Mouse (Mus musculus): ENCODE measurements at regions not wholly inside any gene's neighbourhood (a gene's known extent, or its start where the extent isn't known, plus 50 kb on each side); places are given as distances from the start of the nearest gene placed in this dataset.
A peak's percentile ranks its signal among the peaks of the same experiment; 100 is the strongest.

DNA sequence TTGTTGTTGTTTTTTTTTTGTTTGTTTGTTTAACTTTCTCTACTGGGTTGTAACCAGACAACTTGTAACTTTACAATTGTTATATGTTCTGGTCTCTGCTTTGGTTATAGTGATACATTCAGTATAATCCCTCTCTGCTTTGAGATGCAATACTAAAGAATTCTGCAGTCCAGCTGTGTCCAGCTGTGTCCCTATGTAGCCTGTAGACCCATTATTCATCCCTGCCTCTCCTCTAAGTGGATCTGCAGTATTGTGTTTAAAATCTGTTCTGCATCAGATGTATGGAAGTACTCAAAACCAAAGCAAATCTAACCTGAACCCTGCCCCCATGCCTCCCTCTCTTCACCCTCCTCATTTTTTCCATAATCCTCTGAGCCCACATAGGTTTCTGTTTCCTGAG, 279.6 kb downstream of the Rps29 start:
- DNase-seq: no peak

DNA sequence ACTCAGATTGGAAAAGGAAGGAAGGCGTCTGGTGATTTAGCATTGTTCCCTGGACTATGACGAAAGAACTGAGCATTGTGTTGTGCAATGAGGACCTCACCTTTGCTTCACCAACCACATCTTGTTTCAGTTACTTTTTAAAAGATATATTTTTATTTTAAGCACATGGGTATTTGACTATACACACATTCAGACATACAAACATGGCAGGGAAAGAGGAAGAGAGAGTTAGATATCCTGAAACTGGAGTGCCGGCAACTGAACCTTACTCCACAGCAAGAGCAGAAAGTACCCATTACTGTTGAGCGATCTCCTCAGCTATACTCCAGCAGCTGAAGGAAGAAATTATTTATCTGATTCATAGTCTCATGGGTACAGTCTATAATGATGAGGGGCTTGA, 287.7 kb downstream of the Rps29 start:
- no peak for DNase-seq

- no peak for DNase-seq
Observed at GRCm38 (mm10) chr12:68862991-68863356, 296.0 kb downstream of the Rps29 start.

DNA sequence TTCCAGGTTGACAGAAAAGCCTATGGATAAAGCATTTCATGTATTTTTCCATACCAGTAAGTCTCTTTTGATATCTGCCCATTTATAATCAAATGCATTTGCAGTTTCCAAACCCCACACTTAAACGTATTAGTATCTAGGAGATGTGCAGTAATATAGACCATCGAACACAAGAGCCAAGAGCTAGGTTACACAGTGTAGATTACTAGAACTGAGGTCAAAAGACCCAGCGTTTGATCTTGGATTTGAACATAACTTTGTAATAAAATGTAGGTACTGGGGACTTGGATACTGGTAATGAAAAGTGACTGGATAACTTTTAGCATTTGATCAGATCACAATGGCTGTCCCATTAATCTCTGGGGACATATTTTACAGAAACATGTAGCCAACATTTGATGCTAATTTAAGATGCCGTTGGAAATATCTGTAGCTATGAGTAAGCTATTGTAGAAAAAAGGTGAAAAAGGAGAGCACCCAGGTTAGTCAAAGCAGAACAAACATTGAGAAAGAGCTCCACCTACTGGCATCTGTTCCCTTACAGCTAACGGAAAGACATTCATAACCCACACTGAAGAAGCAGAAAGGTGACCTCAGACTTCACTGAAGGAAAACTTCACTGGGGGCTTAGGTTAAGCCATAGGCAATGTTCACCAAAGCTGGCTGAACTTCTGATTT, 296.5 kb downstream of the Rps29 start:
- DNase-seq: peak in 1 of 2 experiments; percentile 24

DNA sequence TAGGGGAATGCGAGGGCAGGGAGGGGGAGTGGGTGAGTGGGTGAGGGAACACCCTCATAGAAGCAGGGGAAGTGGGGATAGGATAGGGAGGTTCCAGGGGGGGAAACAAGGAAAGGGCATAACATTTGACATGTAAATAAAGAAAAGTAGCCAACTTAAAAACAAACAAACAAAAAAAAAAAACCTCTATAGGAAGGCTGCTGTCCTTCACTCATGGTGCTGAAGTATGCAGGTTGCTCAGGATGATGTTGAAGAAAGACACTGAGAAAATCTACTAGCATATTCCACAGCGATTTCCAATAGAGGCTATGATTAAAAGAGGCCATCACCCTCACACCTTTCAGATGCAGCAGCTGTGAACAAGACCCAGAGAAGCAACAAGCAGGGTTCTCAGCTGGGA, 298.7 kb downstream of the Rps29 start:
- DNase-seq: no peak

DNA sequence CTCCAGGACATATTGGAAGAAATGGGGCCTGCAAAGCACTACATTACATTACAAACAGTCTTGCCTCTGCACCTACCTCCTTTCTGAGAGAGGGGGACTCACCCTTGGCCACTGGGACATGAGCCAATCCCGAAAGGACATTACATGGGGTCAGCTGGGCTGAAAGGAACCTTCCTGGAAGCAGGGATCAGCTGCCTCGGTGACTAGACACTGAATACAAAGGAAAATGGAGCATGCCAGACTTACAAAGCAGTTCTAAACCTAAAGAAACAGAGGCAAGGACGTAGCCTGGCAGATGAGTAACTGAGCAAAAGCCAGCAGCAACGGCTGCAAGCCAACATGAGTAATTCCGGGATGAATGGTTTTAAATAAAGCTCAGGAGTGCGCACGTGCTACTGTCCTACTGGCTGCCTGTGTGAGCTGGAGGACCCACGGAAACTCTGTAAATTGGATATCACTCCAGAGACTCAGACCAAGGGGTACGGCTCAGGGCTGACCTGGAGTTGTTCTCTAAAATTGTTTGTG, 309.3 kb downstream of the Rps29 start:
- DNase-seq: no peak

DNA sequence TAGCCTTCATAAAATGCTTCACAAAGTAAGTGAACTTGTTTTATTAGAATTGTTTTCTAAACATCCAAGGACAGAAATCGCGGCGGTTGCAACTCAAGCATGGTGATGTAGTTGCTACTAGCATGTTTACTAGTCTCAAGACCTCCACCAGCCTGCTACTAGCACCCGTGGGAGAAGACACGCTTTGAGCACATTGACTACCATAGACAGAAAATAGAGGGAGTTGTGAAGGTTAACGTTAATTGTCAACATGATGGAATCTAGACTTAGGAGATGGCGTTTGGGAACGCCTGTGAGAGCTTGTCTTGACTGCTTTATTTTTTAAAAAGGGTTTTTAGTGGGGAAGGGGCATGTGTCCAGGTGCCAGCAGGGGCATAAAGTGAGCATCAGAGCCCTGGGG, 318.2 kb downstream of the Rps29 start:
- DNase-seq: no peak

DNA sequence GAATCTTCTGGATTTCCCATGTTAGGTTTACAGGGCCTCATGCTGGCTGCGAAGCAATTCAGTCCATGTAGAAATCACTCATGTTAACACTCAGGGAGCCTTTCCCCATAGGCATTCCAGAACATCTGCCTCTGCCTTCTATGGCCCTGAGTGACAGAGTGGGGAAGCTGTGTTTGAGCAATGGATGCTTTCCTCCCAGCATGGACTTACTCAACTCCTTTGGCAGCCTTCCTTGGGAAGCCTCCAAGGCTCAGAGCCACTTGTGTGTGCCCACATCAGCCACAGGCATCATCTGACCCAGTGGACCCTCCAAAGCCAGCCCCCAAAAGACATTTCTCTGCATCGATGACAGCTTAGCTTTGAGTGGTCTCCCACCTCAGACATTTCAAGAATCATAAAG, 318.8 kb downstream of the Rps29 start:
- DNase-seq: peak in 1 of 2 experiments; percentile 27

- DNase-seq: no peak
Observed at GRCm38 (mm10) chr12:68836023-68836422, 323.0 kb downstream of the Rps29 start.

DNA sequence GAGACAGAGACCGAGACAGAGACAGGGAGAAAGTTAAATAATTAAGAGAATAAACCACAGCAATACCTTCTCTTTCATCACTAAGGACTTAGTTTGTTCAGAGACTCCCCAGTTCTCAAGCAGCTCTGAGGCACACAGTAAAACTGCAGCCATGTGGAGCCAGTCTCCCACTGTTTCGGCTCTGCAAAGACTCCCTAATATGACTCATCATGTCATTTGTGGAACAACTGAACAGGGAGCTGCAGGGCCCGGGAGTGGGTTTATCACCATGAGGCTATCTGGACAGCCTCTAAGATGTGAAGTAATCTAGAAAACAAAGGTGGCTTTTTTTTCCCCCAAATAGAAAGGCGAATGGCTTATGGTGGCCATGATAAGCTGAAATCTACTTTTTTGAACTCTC, 325.1 kb downstream of the Rps29 start:
- no peak for DNase-seq

DNA sequence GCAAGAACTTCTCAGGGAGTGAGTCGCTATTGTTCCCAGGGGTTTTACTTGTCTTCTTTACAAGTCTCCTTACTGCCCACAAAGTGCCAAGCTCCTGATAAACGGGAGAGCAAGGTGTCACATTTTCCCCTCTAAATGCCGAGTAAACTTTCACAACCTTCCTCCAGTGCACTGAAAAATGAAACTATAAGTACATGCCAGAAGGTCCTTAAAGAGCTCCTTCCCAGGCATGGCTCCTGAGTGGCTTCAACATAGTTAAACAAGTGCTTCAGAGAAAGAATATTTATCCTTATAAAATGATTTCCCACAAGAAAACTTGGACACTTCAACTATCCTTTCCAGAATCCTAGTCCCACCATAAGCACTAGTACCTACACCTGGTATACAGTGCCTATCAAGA, 329.6 kb downstream of the Rps29 start:
- DNase-seq: no peak

- no peak for DNase-seq
Observed at GRCm38 (mm10) chr12:68827549-68828249, 331.3 kb downstream of the Rps29 start.

DNA sequence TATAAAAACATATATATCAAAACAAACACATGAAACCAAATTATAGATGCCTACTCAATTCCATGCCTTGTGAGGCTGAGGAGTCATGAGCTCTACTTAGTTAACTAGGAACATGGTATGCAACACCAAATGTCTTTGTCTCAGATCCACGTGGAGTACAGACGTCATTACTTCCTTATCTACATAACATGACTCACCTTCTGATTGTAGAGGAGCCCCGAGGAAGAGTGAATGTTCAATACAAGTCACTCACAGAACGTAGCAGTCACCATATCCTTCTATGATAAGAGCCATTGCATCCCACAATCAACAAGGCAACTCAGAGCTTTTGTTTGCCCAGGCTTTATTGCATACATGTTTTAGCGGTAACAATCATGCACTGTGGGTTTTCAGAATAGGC, 364.6 kb downstream of the Rps29 start:
- no peak for DNase-seq

GRCm38 (mm10) chr12:68783636-68784035, 375.4 kb downstream of the Rps29 start:
- DNase-seq: no peak

DNA sequence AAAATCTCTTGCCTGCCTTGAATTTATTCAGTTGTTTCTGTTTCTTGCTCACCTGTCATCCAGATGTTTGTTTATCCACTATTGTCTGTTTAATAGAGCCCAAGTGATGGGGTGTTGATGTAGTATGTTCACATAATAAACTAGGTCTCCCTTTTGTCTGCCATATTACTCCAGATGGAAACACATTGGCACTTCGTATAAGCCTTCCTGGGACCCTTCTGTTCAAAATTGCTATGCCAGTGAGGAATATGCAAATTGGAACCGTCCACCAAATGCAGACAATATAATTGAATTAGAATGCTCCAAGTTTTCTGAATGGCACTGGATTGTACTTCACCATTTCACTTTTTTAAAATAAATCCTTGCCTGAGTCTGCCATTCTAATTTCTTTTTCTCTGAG, 383.5 kb downstream of the Rps29 start:
- no peak for DNase-seq

DNA sequence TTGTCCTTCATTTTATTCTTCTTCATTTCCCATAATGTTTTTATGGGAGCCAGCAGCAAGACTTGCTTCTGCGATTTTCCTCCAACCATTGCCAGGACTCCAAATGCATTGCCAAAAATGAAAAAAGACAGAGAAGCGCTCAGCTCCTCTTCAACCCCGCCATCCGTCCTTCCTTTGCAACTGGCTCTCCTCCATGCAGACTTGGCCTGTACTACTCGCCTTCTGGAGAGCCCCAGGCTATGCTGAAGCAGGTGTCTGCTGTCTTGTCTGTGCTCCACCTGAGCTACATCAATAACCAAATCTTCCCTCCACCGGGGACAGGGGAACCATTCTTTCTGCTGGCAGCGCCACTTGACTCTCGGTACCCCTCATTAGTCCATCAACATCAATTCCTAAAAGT, 384.2 kb downstream of the Rps29 start:
- no peak for DNase-seq

DNA sequence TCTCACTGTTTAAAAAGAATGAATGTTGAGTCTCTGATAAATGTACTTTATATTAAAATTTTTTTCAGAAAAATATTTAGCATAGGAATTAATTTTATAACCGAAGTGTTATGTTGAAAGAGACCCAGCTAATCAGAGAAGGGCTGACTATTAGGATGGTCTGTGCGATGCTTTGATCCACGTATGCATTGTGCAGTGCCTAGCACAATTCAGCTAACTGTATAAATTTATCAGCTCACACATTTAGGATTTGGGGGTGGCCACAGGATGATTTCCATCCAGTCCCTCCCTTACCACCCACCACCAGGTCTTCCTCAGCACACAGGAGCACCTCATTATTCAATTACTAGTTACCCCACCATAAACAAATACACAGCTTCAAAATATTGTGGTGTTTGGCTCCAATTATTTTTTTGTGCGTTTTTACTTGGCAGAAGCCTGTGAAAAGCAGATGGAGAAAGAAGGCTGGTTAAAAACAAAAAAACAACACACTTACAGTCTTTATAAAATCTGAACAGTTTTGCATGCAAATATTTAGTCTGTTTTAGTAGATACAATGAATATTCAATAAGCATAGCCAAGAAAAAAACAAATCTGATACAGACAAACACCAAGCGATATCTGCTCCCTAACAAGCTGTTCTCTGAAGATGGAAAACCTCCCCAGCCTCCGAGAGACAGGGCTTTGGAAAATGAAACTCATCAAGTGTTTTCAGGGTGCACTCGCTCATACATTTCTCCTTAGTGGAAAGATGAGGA, 400.5 kb downstream of the Rps29 start:
- DNase-seq: no peak

- DNase-seq: no peak
Observed at GRCm38 (mm10) chr12:68728882-68729281, 430.1 kb downstream of the Rps29 start.

GRCm38 (mm10) chr12:68718946-68719345, 440.0 kb downstream of the Rps29 start:
- DNase-seq: no peak

GRCm38 (mm10) chr12:68694275-68695267, 464.4 kb downstream of the Rps29 start:
- no peak for DNase-seq

DNA sequence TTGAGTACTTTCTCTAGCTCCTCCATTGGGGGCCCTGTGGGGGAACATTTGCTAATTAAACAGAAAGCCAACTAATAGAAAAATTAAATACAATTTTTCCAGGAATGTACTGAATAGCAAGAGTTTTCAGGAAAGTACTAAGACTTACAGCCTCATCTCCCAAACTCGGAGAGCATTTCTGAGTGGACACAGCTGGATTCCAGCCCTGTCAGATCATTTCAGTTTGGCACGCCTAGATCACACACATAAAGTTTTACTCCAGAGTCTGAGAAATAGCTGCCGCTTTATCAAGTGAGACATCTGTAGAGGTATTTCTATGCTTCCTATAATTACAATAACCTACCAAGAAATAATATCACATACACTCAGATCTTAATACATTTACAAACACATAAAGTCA, 470.7 kb downstream of the Rps29 start:
- no peak for DNase-seq

GRCm38 (mm10) chr12:68683897-68684296, 475.1 kb downstream of the Rps29 start:
- no peak for DNase-seq
